Mouse (Mus musculus): ENCODE measurements around the gene Sap18.
A peak's percentile ranks its signal among the peaks of the same experiment; 100 is the strongest.
"Not testable (repeated sequence)": the region's sequence is repeated elsewhere in the genome, so short reads cannot be mapped to it uniquely, and the experiment has no call there.

Sap18 gene

GRCm38 (mm10) chr14:57797991-57798931 is at the start of gene Sap18:
Sap18 (plus strand) TSS chr14:57798180.
- peak; percentile 96 to 97 for DNase-seq

GRCm38 (mm10) chr14:57749501-57749900 is 48.5 kb upstream of the Sap18 start:
- no peak for DNase-seq

DNA sequence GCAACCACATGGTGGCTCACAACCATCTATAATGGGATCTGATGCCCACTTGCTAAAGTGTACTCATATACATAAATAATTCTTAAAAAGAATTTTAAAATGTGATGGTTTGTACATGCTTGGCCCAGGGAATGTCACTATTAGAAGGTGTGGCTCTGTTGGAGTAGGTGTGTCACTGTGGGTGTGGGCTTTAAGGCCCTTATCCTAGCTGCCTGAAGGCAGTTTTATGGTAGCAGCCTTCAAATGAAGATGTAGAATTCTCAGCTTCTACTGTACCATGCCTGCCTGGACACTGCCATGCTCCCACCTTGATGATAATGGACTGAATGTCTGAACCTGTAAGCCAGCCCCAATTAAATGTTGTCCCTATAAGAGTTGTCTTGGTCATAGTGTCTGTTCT is 47.0 kb upstream of the Sap18 start:
- not testable (repeated sequence) for DNase-seq

DNA sequence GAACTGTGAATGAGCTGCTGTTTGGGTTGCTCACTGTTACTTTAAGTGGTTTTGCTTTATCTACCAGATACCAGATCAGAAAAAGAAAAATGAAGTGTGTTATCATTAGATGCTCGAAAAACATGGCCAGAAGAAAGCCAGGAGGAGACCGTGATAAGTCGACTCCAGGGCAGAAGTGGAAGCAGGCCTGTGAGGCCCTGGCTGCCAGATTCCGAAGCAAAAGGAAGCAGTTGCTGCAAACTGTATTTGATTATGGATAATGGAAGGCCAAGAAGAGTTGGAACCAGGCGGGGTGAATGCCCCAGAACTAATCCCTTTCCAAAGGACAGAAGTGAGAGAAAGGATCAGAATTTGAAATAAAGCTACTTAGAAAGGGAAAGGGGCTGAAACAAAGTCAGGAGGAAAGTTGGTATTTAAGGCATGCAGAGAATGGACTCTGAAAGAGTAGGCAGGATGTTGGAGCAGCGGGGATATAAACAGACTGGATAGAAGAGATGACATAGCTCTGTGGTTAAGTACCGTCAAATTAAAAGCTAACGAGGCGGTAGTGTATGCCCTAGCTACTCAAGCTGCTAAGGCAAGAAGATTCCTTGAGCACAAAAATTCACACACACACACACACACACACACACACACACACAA is 44.5 kb upstream of the Sap18 start:
- DNase-seq: no peak

DNA sequence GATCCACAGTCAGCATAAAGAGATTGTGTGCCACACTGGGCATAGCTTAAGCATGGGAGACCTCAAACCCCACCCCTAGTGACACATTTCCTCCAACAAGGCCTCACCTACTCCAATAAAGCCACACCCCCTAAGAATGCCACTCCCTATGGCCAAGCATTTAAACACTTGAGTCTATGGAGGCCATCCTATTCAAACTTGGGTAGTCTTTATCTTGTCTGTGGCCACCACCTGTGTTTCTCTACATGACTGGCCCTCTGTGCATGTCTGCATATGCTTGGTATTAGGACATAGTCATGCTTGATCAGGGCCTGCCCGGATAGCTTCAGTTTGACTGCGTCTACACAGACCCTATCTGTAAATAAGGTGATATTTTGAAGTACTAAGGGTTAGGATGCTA is 42.3 kb upstream of the Sap18 start:
- DNase-seq: no peak

GRCm38 (mm10) chr14:57756094-57756493 is 41.9 kb upstream of the Sap18 start:
- DNase-seq: no peak

- DNase-seq: no peak
These were observed 39.7 kb upstream of the Sap18 start, which contains the start of gene Lats2 for GRCm38 (mm10) chr14:57758237-57758636. Lats2 (minus strand) TSS chr14:57758388.

DNA sequence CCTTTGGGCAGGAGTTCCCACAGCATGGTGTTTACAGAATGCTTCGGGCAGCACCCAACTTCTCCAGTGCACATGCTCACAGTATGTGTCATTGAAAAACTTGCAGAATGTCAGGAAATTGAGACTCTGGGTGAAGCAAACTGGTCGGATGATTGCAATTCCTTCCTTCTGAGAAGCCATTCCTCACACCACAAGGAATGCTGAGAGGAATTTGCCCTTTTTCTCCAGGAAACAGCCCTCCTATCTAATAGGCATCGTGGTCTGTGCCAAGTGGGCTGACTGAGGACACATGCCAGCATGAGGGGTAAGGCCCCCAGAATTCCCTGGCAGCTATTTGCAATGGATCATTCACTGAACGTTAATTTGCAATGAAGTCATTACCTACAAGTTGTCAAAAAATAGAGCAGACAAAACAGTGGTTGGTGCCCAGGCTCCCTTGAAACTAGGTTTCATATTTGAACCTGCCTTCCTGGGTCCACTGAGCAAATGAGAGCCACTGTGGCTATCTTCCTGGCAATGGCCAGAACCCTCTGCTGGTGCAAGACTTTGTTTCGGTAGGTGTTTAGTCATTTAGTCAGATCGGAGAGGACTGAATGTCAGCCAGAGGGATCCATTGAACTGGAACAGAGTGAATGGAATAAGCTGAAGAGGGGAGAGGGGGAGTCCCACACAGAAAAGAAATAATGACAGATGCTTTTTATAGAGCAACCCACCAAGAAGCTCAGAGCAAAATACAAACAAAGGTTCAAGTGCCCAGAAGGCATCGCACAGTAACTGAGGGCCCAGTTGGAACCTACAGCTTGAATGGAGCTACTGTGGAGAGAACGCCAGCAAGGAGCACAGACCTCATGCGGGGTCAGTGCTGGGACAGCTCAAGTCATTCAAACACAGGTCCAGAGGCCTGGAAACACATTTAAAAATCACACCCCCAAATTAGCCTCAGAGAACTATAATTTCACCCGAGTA is 37.2 kb upstream of the Sap18 start:
- no peak for DNase-seq

DNA sequence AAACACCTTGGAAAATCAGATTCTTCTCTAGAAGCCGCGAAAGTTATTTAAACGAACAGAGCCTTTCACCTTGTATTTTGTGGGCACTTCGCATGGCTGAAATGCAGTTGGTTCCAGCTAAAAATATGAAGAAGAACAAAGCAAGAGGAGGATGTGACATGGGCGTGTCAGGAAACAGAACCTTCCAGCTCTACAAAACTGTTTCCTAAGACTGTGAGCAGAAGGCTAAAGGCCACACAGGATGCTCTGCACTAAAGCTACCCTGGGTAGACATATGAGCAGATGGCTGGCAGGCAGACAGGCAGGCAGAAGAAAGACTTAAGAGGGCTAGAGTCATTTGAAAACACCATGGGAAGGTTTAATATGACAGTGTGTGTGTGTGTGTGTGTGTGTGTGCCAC is 28.9 kb upstream of the Sap18 start:
- no peak for DNase-seq

DNA sequence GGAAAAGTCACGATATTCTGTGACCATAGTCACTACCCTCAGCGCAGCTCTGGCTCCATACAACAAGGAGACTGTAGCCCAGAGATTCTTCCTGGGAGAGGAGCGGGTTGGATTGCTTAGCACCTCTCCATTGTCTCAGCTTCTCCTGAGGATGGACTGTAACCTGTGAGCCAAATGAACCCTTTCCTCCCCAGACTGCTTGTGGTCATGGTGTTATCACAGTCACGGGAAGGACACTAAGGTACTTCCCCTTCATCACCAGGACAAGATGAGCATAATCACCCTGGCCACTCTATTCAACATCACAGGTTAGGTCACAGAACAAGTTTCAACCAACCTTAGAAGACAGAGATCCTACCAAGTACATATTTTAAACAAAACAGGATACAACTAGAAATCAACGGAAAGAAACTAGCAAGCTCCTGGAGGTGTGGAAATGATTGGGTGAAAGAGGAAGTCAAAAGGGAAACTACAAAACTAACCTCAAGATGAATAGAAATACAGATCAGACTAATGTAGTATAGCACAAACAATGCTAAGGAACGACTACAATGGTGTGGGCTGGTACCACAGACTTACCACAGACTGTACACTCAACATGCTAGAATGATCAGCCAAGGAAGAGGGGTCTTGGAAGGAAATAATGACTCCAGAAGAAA is 25.7 kb upstream of the Sap18 start:
- DNase-seq: no peak

DNA sequence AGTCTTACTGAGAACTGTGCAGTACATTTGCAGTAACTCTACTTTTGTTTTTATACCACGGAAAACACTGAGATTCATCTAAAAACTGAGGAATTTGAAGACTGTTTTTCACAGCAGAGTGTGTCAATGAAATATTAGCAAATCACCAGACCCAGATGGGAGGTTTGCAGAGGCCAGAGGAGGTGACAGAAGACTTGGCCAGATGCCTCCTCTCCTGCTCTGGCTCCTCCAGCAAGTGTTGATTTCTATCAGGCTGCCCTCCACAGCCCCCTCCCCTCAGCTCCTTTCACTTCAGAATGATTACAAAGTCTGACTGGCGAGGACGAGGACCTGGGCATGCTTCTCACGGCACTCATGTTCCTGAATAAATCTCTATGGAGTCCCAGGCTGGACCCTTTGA is 10.6 kb upstream of the Sap18 start:
- DNase-seq: no peak

GRCm38 (mm10) chr14:57789311-57789710 is 8.7 kb upstream of the Sap18 start:
- DNase-seq: no peak

GRCm38 (mm10) chr14:57789759-57790158 is 8.2 kb upstream of the Sap18 start:
- DNase-seq: no peak

DNA sequence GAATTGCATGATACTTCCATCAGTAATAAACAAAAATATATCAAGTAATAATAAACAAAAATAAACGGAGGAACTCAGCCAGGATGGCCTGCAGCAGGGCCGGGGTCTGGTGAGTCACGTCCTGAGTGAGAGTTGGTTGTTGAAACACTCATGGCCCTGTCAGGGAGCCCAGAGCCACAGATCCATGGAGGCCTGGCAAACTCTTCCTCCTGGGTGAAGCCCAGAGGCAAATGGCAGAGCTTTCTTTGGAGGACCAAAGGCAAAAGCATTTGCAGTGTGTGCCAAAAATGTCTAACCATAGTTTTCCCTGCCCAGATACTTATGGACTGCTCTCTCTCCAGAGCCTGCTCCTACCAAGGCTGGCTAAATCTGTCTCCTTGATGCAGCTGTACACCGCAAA is 6.8 kb upstream of the Sap18 start:
- no peak for DNase-seq

GRCm38 (mm10) chr14:57797551-57797950 is 429 bp upstream of the Sap18 start:
- DNase-seq: peak in 1 of 2 experiments; percentile 7

GRCm38 (mm10) chr14:57803731-57804130 is 5.8 kb downstream of the Sap18 start:
- DNase-seq: no peak

DNA sequence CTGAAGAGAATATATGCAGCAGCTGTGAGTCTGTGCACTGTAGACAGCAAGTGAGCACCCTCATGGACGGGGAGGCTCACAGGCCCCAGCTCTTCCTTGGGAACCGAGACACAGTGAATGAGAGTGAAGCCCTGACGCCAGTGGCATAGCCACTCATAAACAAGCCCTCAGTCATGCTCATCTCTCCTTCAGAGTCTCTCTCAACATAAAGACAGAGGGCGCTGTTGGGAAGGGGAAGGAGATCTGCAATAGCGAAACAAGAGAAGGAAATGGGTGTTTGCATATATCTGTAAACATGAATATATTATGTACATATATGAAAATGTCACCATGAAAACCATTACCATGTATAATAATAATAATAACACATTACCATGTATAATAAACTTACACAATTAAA is 10.6 kb downstream of the Sap18 start:
- DNase-seq: no peak

DNA sequence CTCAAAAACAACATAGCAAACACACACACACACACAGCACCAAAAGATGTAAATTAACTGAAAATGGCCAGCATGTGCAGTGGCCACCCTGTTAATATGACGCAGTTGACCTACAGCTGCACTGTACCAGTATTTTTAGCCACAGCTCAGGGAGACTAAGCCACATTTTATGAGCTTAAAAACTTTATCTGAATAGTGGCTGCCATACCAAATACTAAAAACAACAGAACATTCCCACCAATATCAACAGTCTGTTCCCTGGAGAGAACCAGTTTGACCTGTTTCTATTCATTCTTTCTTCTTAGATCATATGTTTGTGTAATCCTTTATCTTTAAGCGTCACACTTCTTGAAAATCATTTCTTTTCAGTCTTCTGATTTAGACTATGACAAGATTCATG is 12.9 kb downstream of the Sap18 start:
- DNase-seq: no peak

DNA sequence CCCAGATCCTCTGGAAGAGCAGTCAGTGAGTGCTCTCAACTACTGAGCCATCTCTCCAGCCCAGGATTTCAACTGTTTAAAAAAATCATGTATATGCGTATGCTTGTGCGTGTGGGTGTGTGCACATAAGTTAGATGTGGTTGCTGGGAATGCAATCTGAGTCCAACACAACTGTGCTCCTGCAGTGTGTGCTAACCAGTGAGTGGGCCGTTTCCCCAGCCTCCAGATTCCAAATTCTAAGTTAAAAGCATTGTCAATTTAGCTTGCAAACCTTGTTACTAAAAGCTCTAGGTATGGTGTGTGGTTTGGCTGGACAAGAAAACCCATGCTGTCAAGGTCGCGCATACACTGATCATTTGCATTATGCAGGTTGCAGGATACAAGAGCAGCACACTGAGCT is 13.9 kb downstream of the Sap18 start:
- no peak for DNase-seq

DNA sequence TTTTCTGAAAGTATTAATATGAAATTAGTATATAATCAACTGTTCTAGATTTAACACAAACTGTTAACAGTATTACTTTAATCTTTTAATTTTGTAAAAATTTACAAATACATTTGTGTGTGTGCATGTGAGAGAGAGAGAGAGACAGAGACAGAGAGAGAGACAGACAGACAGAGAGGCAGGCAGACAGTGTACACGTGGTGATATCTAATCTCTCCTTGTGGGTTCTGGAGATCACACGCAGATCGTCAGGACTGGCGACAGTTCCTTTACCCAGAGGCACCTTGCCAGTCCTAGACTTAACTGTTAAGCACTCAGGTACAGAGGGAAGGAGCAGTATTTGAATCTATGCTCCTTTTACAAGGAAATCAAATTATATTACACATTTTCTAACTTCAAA is 22.9 kb downstream of the Sap18 start:
- DNase-seq: no peak

DNA sequence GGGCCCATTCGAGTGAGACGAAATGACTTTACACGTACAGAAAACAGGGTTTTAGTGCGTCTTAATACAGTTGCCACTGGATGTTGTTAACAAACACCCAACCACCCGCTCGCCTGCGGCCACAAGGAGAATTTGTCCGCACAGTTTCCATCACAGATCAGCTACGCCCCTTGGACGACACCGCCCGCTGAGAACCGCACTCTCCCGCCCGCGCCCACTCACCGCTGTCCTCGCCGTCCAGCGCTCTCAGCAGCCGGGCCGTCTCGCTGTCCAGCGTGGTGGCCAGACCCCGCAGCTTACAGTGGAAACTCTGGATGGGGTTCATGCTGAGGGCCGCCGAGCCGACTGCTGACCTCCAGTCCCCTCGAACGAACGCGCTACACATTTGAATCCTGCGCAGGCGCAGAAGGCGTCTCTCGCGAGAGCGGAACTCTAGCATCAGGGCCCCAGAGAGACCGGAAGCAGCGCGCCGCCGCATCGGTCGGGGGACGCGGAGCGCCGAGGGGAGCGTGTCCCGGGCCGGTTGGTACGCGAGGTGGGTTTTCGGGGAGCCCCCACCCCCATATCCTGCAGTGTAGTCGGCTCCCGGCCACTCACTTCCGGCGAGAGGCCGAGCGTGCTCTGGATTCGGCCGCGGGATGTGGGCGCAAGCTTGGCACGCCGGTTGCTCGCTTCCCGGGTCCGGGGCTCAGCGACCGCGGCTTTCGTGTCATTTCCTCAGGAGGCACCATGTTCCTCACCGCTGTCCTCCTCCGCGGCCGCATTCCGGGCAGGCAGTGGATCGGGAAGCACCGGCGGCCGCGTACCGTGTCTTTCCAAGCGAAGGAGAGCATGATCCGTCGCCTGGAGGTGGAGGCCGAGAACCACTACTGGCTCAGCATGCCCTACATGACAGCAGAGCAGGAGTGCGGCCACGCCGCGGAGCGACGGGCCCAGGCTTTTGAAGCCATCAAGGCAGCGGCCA is 28.1 kb downstream of the Sap18 start, which contains the start of the genes Ska3 and Mrpl57:
Gene Ska3, minus strand, starts transcription at position 398 of the 964 bp plus-strand sequence.
Gene Mrpl57, plus strand, starts transcription at position 447 of the 964 bp plus-strand sequence.
- DNase-seq: peak; percentile 89 to 90
